Mouse (Mus musculus) forebrain, embryonic 13.5 days (tissue): ENCODE measurements at regions not wholly inside any gene's neighbourhood (a gene's known extent, or its start where the extent isn't known, plus 50 kb on each side); places are given as distances from the start of the nearest gene placed in this dataset.

Source experiments
- ATAC-seq: fragments of 200-750 bp; cut with Nextera tagmentation; 2 replicates; pipeline ENCODE4 v1.8.0; 2017
- H3K27ac ChIP-seq: fragments of 300-500 bp; sonication (generic); 2 replicates; pipeline ENCODE4 v1.5.1; 2015; ENCODE audit warnings: inconsistent platforms, mild to moderate bottlenecking, moderate library complexity
- H3K27me3 ChIP-seq: fragments of 300-500 bp; sonication (generic); 2 replicates; pipeline ENCODE4 v1.6.1; 2015; ENCODE audit warnings: mild to moderate bottlenecking, inconsistent platforms
- H3K36me3 ChIP-seq: fragments of 300-500 bp; sonication (generic); 2 replicates; pipeline ENCODE4 v1.6.1; 2015; ENCODE audit warnings: mild to moderate bottlenecking, inconsistent platforms; ENCODE audit not compliant: poor library complexity, severe bottlenecking
- H3K4me1 ChIP-seq: fragments of 300-500 bp; sonication (generic); 2 replicates; pipeline ENCODE4 v1.6.1; 2015; ENCODE audit warnings: inconsistent platforms
- H3K4me2 ChIP-seq: fragments of 300-500 bp; sonication (generic); 2 replicates; pipeline ENCODE4 v1.6.1; 2015; ENCODE audit warnings: inconsistent platforms, mild to moderate bottlenecking, moderate library complexity
- H3K4me3 ChIP-seq: fragments of 300-500 bp; sonication (generic); 2 replicates; pipeline ENCODE4 v1.5.1; 2015; ENCODE audit warnings: mild to moderate bottlenecking, inconsistent platforms
- H3K9ac ChIP-seq: fragments of 300-500 bp; sonication (generic); 2 replicates; pipeline ENCODE4 v1.6.1; 2015; ENCODE audit warnings: mild to moderate bottlenecking, inconsistent platforms
- H3K9me3 ChIP-seq: fragments of 300-500 bp; sonication (generic); replicated peaks from 2 replicates; pipeline ENCODE4 v1.6.1; 2016; ENCODE audit warnings: inconsistent platforms
- WGBS: fragments of 180-500 bp; shearing (Covaris S2); methylation state at CpG from one replicate; pipeline ENCODE4 v1.1.7; 2015; 5-methylcytosine and 5-hydroxymethylcytosine counted together

GRCm38 (mm10) chr3:52158788-52159260 lies 53.9 kb upstream of the Maml3 start:
- Histone ChIP-seq H3K27ac (no peak overlapping the region), H3K9ac (no peak overlapping the region), H3K9me3 (peaks cover 5% of the 10 kb centered on the region), H3K27me3 (no peaks in the 10 kb centered on the region), H3K4me3 (no peak overlapping the region), H3K4me1 (no peaks in the 10 kb centered on the region), H3K4me2 (no peak overlapping the region), H3K36me3 (no peaks in the 10 kb centered on the region)
- 90% methylated on average over 3 of the region's 3 CpGs for WGBS
- no peak for ATAC-seq

- 74% methylated on average over 3 of the region's 3 CpGs for WGBS
- no peak overlapping the region for H3K9ac ChIP-seq
- no peaks in the 10 kb centered on the region for H3K9me3 ChIP-seq
- no peaks in the 10 kb centered on the region for H3K27me3 ChIP-seq
- no peaks in the 10 kb centered on the region for H3K4me1 ChIP-seq
- H3K36me3 ChIP-seq: no peaks in the 10 kb centered on the region
- H3K27ac ChIP-seq: no peak overlapping the region
- no peak for ATAC-seq
- H3K4me3 ChIP-seq: no peak overlapping the region
- H3K4me2 ChIP-seq: no peak overlapping the region
Observed at GRCm38 (mm10) chr3:52161688-52162087, 56.8 kb upstream of the Maml3 start.

- H3K36me3 ChIP-seq: no peaks in the 10 kb centered on the region
- no peak overlapping the region for H3K4me2 ChIP-seq
- ATAC-seq: no peak
- H3K27ac ChIP-seq: no peak overlapping the region
- H3K4me1 ChIP-seq: no peaks in the 10 kb centered on the region
- H3K9ac ChIP-seq: no peak overlapping the region
- no peaks in the 10 kb centered on the region for H3K9me3 ChIP-seq
- no peaks in the 10 kb centered on the region for H3K27me3 ChIP-seq
- 82% methylated on average over 16 of the region's 16 CpGs for WGBS
- H3K4me3 ChIP-seq: no peak overlapping the region
Observed at GRCm38 (mm10) chr3:52163990-52164389, 59.1 kb upstream of the Maml3 start.

- Histone ChIP-seq H3K4me2 (no peak overlapping the region), H3K36me3 (no peaks in the 10 kb centered on the region), H3K4me1 (no peaks in the 10 kb centered on the region), H3K9ac (no peak overlapping the region), H3K27me3 (no peaks in the 10 kb centered on the region), H3K4me3 (no peak overlapping the region), H3K9me3 (no peaks in the 10 kb centered on the region), H3K27ac (no peak overlapping the region)
- no peak for ATAC-seq
- 95% methylated on average over 7 of the region's 7 CpGs for WGBS
Observed at GRCm38 (mm10) chr3:52167420-52167819, 62.5 kb upstream of the Maml3 start.

GRCm38 (mm10) chr3:52170847-52171246 lies 66.0 kb upstream of the Maml3 start:
- Histone ChIP-seq H3K9ac (no peak overlapping the region), H3K9me3 (no peaks in the 10 kb centered on the region), H3K4me3 (no peak overlapping the region), H3K4me2 (no peak overlapping the region), H3K4me1 (peaks cover 1% of the 10 kb centered on the region), H3K27ac (no peak overlapping the region), H3K27me3 (no peaks in the 10 kb centered on the region), H3K36me3 (no peaks in the 10 kb centered on the region)
- no peak for ATAC-seq
- WGBS: 94% methylated on average over 7 of the region's 7 CpGs

GRCm38 (mm10) chr3:52171303-52171702 lies 66.4 kb upstream of the Maml3 start:
- ATAC-seq: no peak
- Histone ChIP-seq H3K27ac (no peak overlapping the region), H3K36me3 (no peaks in the 10 kb centered on the region), H3K4me1 (peaks cover 6% of the 10 kb centered on the region), H3K4me3 (no peak overlapping the region), H3K9ac (no peak overlapping the region), H3K9me3 (no peaks in the 10 kb centered on the region), H3K4me2 (no peak overlapping the region), H3K27me3 (no peaks in the 10 kb centered on the region)
- WGBS: 92% methylated on average over 5 of the region's 5 CpGs

GRCm38 (mm10) chr3:52173490-52173889 lies 68.6 kb upstream of the Maml3 start:
- 89% methylated on average over 1 of the region's 1 CpGs for WGBS
- no peak overlapping the region for H3K9ac ChIP-seq
- no peak for ATAC-seq
- H3K36me3 ChIP-seq: no peaks in the 10 kb centered on the region
- H3K27me3 ChIP-seq: no peaks in the 10 kb centered on the region
- H3K4me1 ChIP-seq: peaks cover 7% of the 10 kb centered on the region
- H3K4me3 ChIP-seq: no peak overlapping the region
- no peak overlapping the region for H3K4me2 ChIP-seq
- H3K27ac ChIP-seq: no peak overlapping the region
- H3K9me3 ChIP-seq: no peaks in the 10 kb centered on the region

- Histone ChIP-seq H3K27ac (no peak overlapping the region), H3K9me3 (no peaks in the 10 kb centered on the region), H3K4me3 (no peak overlapping the region), H3K9ac (no peak overlapping the region), H3K4me1 (peaks cover 33% of the 10 kb centered on the region), H3K27me3 (no peaks in the 10 kb centered on the region), H3K4me2 (no peak overlapping the region), H3K36me3 (no peaks in the 10 kb centered on the region)
- WGBS: 62% methylated on average over 8 of the region's 8 CpGs
- ATAC-seq: no peak
Observed at GRCm38 (mm10) chr3:52176108-52176507, 71.2 kb upstream of the Maml3 start.

- Histone ChIP-seq H3K4me3 (0 out of 2 replicates have a peak overlapping the region, but pooled peaks have one; percentile 7), H3K27me3 (no peaks in the 10 kb centered on the region), H3K4me2 (peak overlapping the region; percentile 47), H3K9me3 (no peaks in the 10 kb centered on the region), H3K4me1 (peaks cover 41% of the 10 kb centered on the region), H3K9ac (peak overlapping the region; percentile 58), H3K36me3 (no peaks in the 10 kb centered on the region), H3K27ac (peak overlapping the region; percentile 97)
- ATAC-seq: no peak
- 68% methylated on average over 9 of the region's 9 CpGs for WGBS
Observed at GRCm38 (mm10) chr3:52178851-52179250, 74.0 kb upstream of the Maml3 start.

GRCm38 (mm10) chr3:52179686-52180085 lies 74.8 kb upstream of the Maml3 start:
- H3K4me2 ChIP-seq: peak overlapping the region; percentile 47
- no peaks in the 10 kb centered on the region for H3K27me3 ChIP-seq
- peak; percentile 92 for ATAC-seq
- H3K9me3 ChIP-seq: no peaks in the 10 kb centered on the region
- WGBS: 2% methylated on average over 12 of the region's 12 CpGs
- peak overlapping the region; percentile 97 for H3K27ac ChIP-seq
- peak overlapping the region; percentile 7; the same call in 1 of the 2 replicates for H3K4me3 ChIP-seq
- H3K9ac ChIP-seq: peak overlapping the region; percentile 58
- peaks cover 41% of the 10 kb centered on the region for H3K4me1 ChIP-seq
- H3K36me3 ChIP-seq: no peaks in the 10 kb centered on the region

- Histone ChIP-seq H3K9me3 (no peaks in the 10 kb centered on the region), H3K36me3 (no peaks in the 10 kb centered on the region), H3K27ac (peak overlapping the region; percentile 97), H3K4me1 (peaks cover 43% of the 10 kb centered on the region), H3K4me2 (peak overlapping the region; percentile 47), H3K4me3 (no peak overlapping the region), H3K27me3 (no peaks in the 10 kb centered on the region), H3K9ac (peak overlapping the region; percentile 58)
- 16% methylated on average over 8 of the region's 8 CpGs for WGBS
- ATAC-seq: peak; percentile 23
Observed at GRCm38 (mm10) chr3:52180306-52180705, 75.4 kb upstream of the Maml3 start.

- Histone ChIP-seq H3K36me3 (no peaks in the 10 kb centered on the region), H3K4me2 (peak overlapping the region; percentile 47), H3K4me3 (no peak overlapping the region), H3K9ac (peak overlapping the region; percentile 58), H3K27me3 (no peaks in the 10 kb centered on the region), H3K27ac (peak overlapping the region; percentile 97), H3K9me3 (no peaks in the 10 kb centered on the region), H3K4me1 (peaks cover 43% of the 10 kb centered on the region)
- ATAC-seq: peak; percentile 74
- 10% methylated on average over 10 of the region's 10 CpGs for WGBS
Observed at GRCm38 (mm10) chr3:52180785-52181184, 75.9 kb upstream of the Maml3 start.
